Mouse (Mus musculus) liver, embryonic 14.5 days (tissue): ENCODE measurements at regions not wholly inside any gene's neighbourhood (a gene's known extent, or its start where the extent isn't known, plus 50 kb on each side); places are given as distances from the start of the nearest gene placed in this dataset.

ENCODE experiments used
- ATAC-seq: fragments of 200-750 bp; cut with Nextera tagmentation; 2 replicates; pipeline ENCODE4 v1.8.0; 2017; ENCODE audit warnings: moderate number of reproducible peaks, mild to moderate bottlenecking, moderate library complexity; ENCODE audit not compliant: insufficient read depth
- DNase-seq, 3 experiments: peaks; one replicate each; pipeline ENCODE4 v3.0.0-alpha.2; 2012 to 2013; ENCODE audit warnings: low read depth in 3 of 3, low spot score in 3 of 3
- H3K27ac ChIP-seq: fragments of 300-500 bp; sonication (generic); 2 replicates; pipeline ENCODE4 v1.5.1; 2014; ENCODE audit warnings: moderate library complexity, mild to moderate bottlenecking, control low read depth, inconsistent platforms
- H3K27me3 ChIP-seq: fragments of 300-500 bp; sonication (generic); 2 replicates; pipeline ENCODE4 v1.6.1; 2014; ENCODE audit warnings: mild to moderate bottlenecking, low read length, moderate library complexity; ENCODE audit not compliant: control insufficient read depth, insufficient read depth
- H3K36me3 ChIP-seq: fragments of 300-500 bp; sonication (generic); replicated peaks from 2 replicates; pipeline ENCODE4 v1.6.1; 2014; ENCODE audit warnings: low read depth; ENCODE audit not compliant: control insufficient read depth, insufficient read depth
- H3K4me1 ChIP-seq, 2 experiments: fragments of 200-500 bp in 1 of 2; fragments of 300-500 bp in 1 of 2; sonication (generic) in 1 of 2; replicated peaks; 2 replicates each; pipeline ENCODE4 v1.6.1; 2012 to 2014; ENCODE audit warnings: antibody characterized with exemption in 1 of 2, inconsistent platforms in 1 of 2, low read length in 1 of 2; ENCODE audit not compliant: control insufficient read depth in 2 of 2, insufficient read depth in 2 of 2
- H3K4me2 ChIP-seq: fragments of 300-500 bp; sonication (generic); 2 replicates; pipeline ENCODE4 v1.6.1; 2014; ENCODE audit warnings: low read depth, mild to moderate bottlenecking, control low read depth, moderate library complexity
- H3K4me3 ChIP-seq, 2 experiments: fragments of 200-500 bp in 1 of 2; fragments of 300-500 bp in 1 of 2; sonication (generic) in 1 of 2; 2 replicates each; pipeline ENCODE4 v1.5.1; 2012 to 2014; ENCODE audit warnings: low read depth in 2 of 2, low read length in 2 of 2, mild to moderate bottlenecking in 2 of 2, control low read depth in 1 of 2, inconsistent platforms in 1 of 2, moderate library complexity in 1 of 2; ENCODE audit not compliant: insufficient read depth in 1 of 2
- H3K9ac ChIP-seq: fragments of 300-500 bp; sonication (generic); replicated peaks from 2 replicates; pipeline ENCODE4 v1.6.1; 2014; ENCODE audit warnings: mild to moderate bottlenecking, control low read depth, moderate library complexity
- H3K9me3 ChIP-seq: fragments of 300-500 bp; sonication (generic); 2 replicates; pipeline ENCODE4 v1.6.1; 2016; ENCODE audit warnings: low read length, mixed read lengths; ENCODE audit not compliant: control insufficient read depth
- CTCF ChIP-seq: IDR thresholded peaks from 2 replicates; pipeline ENCODE4 v1.5.1; 2016; ENCODE audit warnings: antibody characterized with exemption, low read depth, control low read depth
- EP300 ChIP-seq: IDR thresholded peaks from 2 replicates; pipeline ENCODE4 v1.6.1; 2016; ENCODE audit warnings: antibody characterized with exemption, low read depth
- WGBS: fragments of 180-500 bp; shearing (Covaris S2); extraction: QIAGEN DNeasy Blood & Tissue Kit; methylation state at CpG from one replicate; pipeline ENCODE4 v1.1.7; 2014; ENCODE audit not compliant: insufficient replicate concordance; 5-methylcytosine and 5-hydroxymethylcytosine counted together

- TF ChIP-seq CTCF (no peak), EP300 (no peak)
- Histone ChIP-seq H3K27ac (no peak overlapping the region), H3K27me3 (no peaks in the 10 kb centered on the region), H3K9ac (no peak overlapping the region), H3K4me2 (no peak overlapping the region), H3K9me3 (no peaks in the 10 kb centered on the region), H3K4me1 (no peaks in the 10 kb centered on the region), H3K36me3 (no peaks in the 10 kb centered on the region), H3K4me3 (no peak overlapping the region)
- ATAC-seq (no peak), DNase-seq (no peak)
- 53% methylated on average over 5 of the region's 5 CpGs for WGBS
These were observed 211.6 kb upstream of the Atp2b1 start for GRCm38 (mm10) chr10:98702470-98703215.

GRCm38 (mm10) chr10:98703642-98704293, 210.4 kb upstream of the Atp2b1 start:
- TF ChIP-seq CTCF (no peak), EP300 (no peak)
- Histone ChIP-seq H3K27ac (no peak overlapping the region), H3K9me3 (no peaks in the 10 kb centered on the region), H3K27me3 (no peaks in the 10 kb centered on the region), H3K4me3 (no peak overlapping the region), H3K4me1 (no peaks in the 10 kb centered on the region), H3K36me3 (no peaks in the 10 kb centered on the region), H3K4me2 (no peak overlapping the region), H3K9ac (no peak overlapping the region)
- 59% methylated on average over 2 of the region's 2 CpGs for WGBS
- no peak for DNase-seq
- no peak for ATAC-seq

GRCm38 (mm10) chr10:98704559-98704958, 209.6 kb upstream of the Atp2b1 start:
- DNase-seq (no peak), ATAC-seq (no peak)

GRCm38 (mm10) chr10:98717856-98718255, 196.3 kb upstream of the Atp2b1 start:
- H3K4me2 ChIP-seq, result no peak overlapping the region
- WGBS, result 66% methylated on average over 4 of the region's 4 CpGs
- peaks cover 20 to 21% of the 10 kb centered on the region in 2 experiments for H3K4me1 ChIP-seq
- ATAC-seq (no peak), DNase-seq (no peak)
- H3K27me3 ChIP-seq, result no peaks in the 10 kb centered on the region
- no peaks in the 10 kb centered on the region for H3K36me3 ChIP-seq
- no peak overlapping the region for H3K27ac ChIP-seq
- no peak for TF ChIP-seq CTCF
- TF ChIP-seq EP300, result no peak
- H3K9me3 ChIP-seq, result no peaks in the 10 kb centered on the region
- H3K9ac ChIP-seq, result no peak overlapping the region
- H3K4me3 ChIP-seq, result no peak overlapping the region

More at GRCm38 (mm10) chr10:98704559-98704958, 209.6 kb upstream of the Atp2b1 start:
- no peak overlapping the region for H3K27ac ChIP-seq
- no peaks in the 10 kb centered on the region for H3K36me3 ChIP-seq
- H3K27me3 ChIP-seq, result no peaks in the 10 kb centered on the region
- no peak overlapping the region for H3K9ac ChIP-seq
- no peak overlapping the region for H3K4me3 ChIP-seq
- no peak overlapping the region for H3K4me2 ChIP-seq
- TF ChIP-seq EP300, result no peak
- TF ChIP-seq CTCF, result no peak
- WGBS, result 62% methylated on average over 6 of the region's 6 CpGs
- no peaks in the 10 kb centered on the region for H3K9me3 ChIP-seq
- H3K4me1 ChIP-seq, result no peaks in the 10 kb centered on the region

GRCm38 (mm10) chr10:98718706-98719105, 195.5 kb upstream of the Atp2b1 start:
- DNase-seq (peak in 2 of 3 experiments; percentile 10 to 16), ATAC-seq (peak; percentile 63; the same call in 1 of the 2 replicates)
- WGBS, result 39% methylated on average over 4 of the region's 4 CpGs
- H3K9ac ChIP-seq, result no peak overlapping the region
- TF ChIP-seq CTCF (no peak), EP300 (no peak)
- H3K36me3 ChIP-seq, result no peaks in the 10 kb centered on the region
- H3K27me3 ChIP-seq, result no peaks in the 10 kb centered on the region
- no peak overlapping the region for H3K27ac ChIP-seq
- no peak overlapping the region for H3K4me3 ChIP-seq
- H3K4me1 ChIP-seq, result peaks cover 20 to 21% of the 10 kb centered on the region in 2 experiments
- H3K4me2 ChIP-seq, result no peak overlapping the region
- H3K9me3 ChIP-seq, result no peaks in the 10 kb centered on the region
